Mouse (Mus musculus) megakaryocyte, embryonic 14.5 days (primary cell): ENCODE measurements around the gene Ppil1.

Experiments
- FLI1 ChIP-seq: IDR thresholded peaks from 2 replicates; pipeline ENCODE4 v1.6.1; 2012; ENCODE audit warnings: low read length, inconsistent platforms, mixed read lengths
- GATA1 ChIP-seq: IDR thresholded peaks from 3 replicates; pipeline ENCODE4 v1.6.1; 2012; ENCODE audit warnings: mixed read lengths, low read length, inconsistent platforms, borderline replicate concordance

GRCm38 (mm10) chr17:29202604-29203003 is 61.4 kb downstream of the Ppil1 start:
- TF ChIP-seq FLI1: no peak
- TF ChIP-seq GATA1: no peak
